Comparison of ENCODE assay signal across 8 mouse cellular contexts in genomic region chr3:158032106-158032505, GRCm38 (mm10). TPM values are rescaled to one million over a fixed set of nuclear protein-coding genes. Genes with fewer than 3 reads are reported as not detected.
DNase-seq lines count a peak whose midpoint lies in the region; ATAC-seq lines count a peak whose summit lies in the region.

No protein-coding gene starts in this region.

- H3K4me3 ChIP-seq in lung, embryonic 16.5 days (ENCODE audit: low read length): peak overlapping the region; percentile 99
- H3K4me3 ChIP-seq in embryonic facial prominence, embryonic 14.5 days (ENCODE audit: low read depth, low read length): peak overlapping the region; percentile 93
- H3K4me3 ChIP-seq in limb, embryonic 11.5 days (ENCODE audit: low read depth, low read length): peak overlapping the region; percentile 93

- no peaks in the 10 kb centered on the region; the same call in 1 of the 2 replicates for H3K36me3 ChIP-seq in lung, embryonic 16.5 days (ENCODE audit: control insufficient read depth, insufficient read depth, low read length)
- 0 out of 2 replicates have a peak, but pooled peaks cover 5% of the 10 kb centered on the region for H3K36me3 ChIP-seq in embryonic facial prominence, embryonic 14.5 days (ENCODE audit: control insufficient read depth, insufficient read depth, low read length)
- H3K36me3 ChIP-seq in limb, embryonic 11.5 days (ENCODE audit: control insufficient read depth, insufficient read depth, low read length): no peaks in the 10 kb centered on the region
- no peaks in the 10 kb centered on the region for H3K36me3 ChIP-seq in splenic B cell, adult 2 months (ENCODE audit: control insufficient read depth, insufficient read depth, low read length, poor library complexity, severe bottlenecking)

- peaks cover 14% of the 10 kb centered on the region for H3K4me1 ChIP-seq in lung, embryonic 16.5 days (replicated peaks; ENCODE audit: control insufficient read depth, insufficient read depth, low read length)
- H3K4me1 ChIP-seq in embryonic facial prominence, embryonic 14.5 days (ENCODE audit: control insufficient read depth, insufficient read depth, low read length): peaks cover 13% of the 10 kb centered on the region
- peaks cover 8% of the 10 kb centered on the region; the same call in 1 of the 2 replicates for H3K4me1 ChIP-seq in limb, embryonic 11.5 days (ENCODE audit: control insufficient read depth, insufficient read depth, low read length)

- 10% methylated on average over 4 of the region's 4 CpGs for WGBS in lung, embryonic 16.5 days
- 8% methylated on average over 4 of the region's 4 CpGs for WGBS in embryonic facial prominence, embryonic 14.5 days
- 10% methylated on average over 4 of the region's 4 CpGs for WGBS in limb, embryonic 11.5 days

- peak overlapping the region; percentile 80 for H3K4me2 ChIP-seq in lung, embryonic 16.5 days (ENCODE audit: low read depth, low read length)
- H3K4me2 ChIP-seq in embryonic facial prominence, embryonic 14.5 days (ENCODE audit: low read depth, low read length): peak overlapping the region; percentile 65
- H3K4me2 ChIP-seq in limb, embryonic 11.5 days (ENCODE audit: low read depth, severe bottlenecking): peak overlapping the region; percentile 81

- no peak for ATAC-seq in lung, embryonic 16.5 days (ENCODE audit: low read depth)
- ATAC-seq in embryonic facial prominence, embryonic 14.5 days (ENCODE audit: low read depth): no peak
- no peak for ATAC-seq in limb, embryonic 11.5 days (ENCODE audit: insufficient number of reproducible peaks, low FRiP score, low TSS enrichment, low read depth)
- ATAC-seq in cerebellum, adult (ENCODE audit: insufficient number of reproducible peaks, low FRiP score, low TSS enrichment): no peak

- no peak for DNase-seq in lung, adult 18-20 months
- DNase-seq in embryonic facial prominence, embryonic 14.5 days (ENCODE audit: low spot score): no peak
- DNase-seq in limb, embryonic 11.5 days (ENCODE audit: low spot score): no peak
- DNase-seq in splenic B cell, adult 2 months (ENCODE audit: low read depth, low spot score): peak; percentile 32
- DNase-seq in right cerebral cortex, adult 18-20 months: no peak
- DNase-seq in ovary, adult 18-20 months (ENCODE audit: low spot score): no peak

- peak overlapping the region; percentile 99 for H3K9ac ChIP-seq in lung, embryonic 16.5 days (ENCODE audit: low read length)
- peak overlapping the region; percentile 98 for H3K9ac ChIP-seq in embryonic facial prominence, embryonic 14.5 days (ENCODE audit: low read depth, low read length)
- peak overlapping the region; percentile 96 for H3K9ac ChIP-seq in limb, embryonic 11.5 days (ENCODE audit: low read length)

- peak overlapping the region; percentile 95 for H3K27ac ChIP-seq in lung, embryonic 16.5 days (ENCODE audit: low read length)
- H3K27ac ChIP-seq in embryonic facial prominence, embryonic 14.5 days (replicated peaks; ENCODE audit: low read depth, low read length): peak overlapping the region; percentile 96
- no peak overlapping the region; the same call in 1 of the 2 replicates for H3K27ac ChIP-seq in limb, embryonic 11.5 days (replicated peaks; ENCODE audit: low read depth, low read length)

- H3K9me3 ChIP-seq in lung, embryonic 16.5 days (ENCODE audit: control insufficient read depth, low read length): no peaks in the 10 kb centered on the region
- no peaks in the 10 kb centered on the region for H3K9me3 ChIP-seq in embryonic facial prominence, embryonic 14.5 days (ENCODE audit: control insufficient read depth, low read length)
- no peaks in the 10 kb centered on the region for H3K9me3 ChIP-seq in limb, embryonic 11.5 days (ENCODE audit: control insufficient read depth, low read length)

- H3K27me3 ChIP-seq in lung, embryonic 16.5 days (ENCODE audit: control insufficient read depth, insufficient read depth, low read depth, low read length): no peaks in the 10 kb centered on the region
- H3K27me3 ChIP-seq in embryonic facial prominence, embryonic 14.5 days (replicated peaks; ENCODE audit: control insufficient read depth, insufficient read depth, low read length): no peaks in the 10 kb centered on the region
- no peaks in the 10 kb centered on the region for H3K27me3 ChIP-seq in limb, embryonic 11.5 days (ENCODE audit: control insufficient read depth, insufficient read depth, low read length)
- no peaks in the 10 kb centered on the region for H3K27me3 ChIP-seq in splenic B cell, adult 2 months (ENCODE audit: control insufficient read depth, insufficient read depth, low read length, poor library complexity, severe bottlenecking)

RNA-seq across cellular contexts. Expression of gene Srsf11, which starts 4.3 kb away (rescaled TPM):
- 220 and 245 TPM in 2 replicates for polyA plus RNA-seq in lung, embryonic 16.5 days (2015; fragmentation: Nextera tagmentation; extraction: Ambion mirVana)
- 267 and 271 TPM in 2 replicates for polyA plus RNA-seq in embryonic facial prominence, embryonic 14.5 days (2014; fragmentation: Nextera tagmentation; extraction: Ambion mirVana)
- 361 and 379 TPM in 2 replicates for polyA plus RNA-seq in limb, embryonic 11.5 days (2014; fragmentation: Nextera tagmentation; extraction: Ambion mirVana)

RNA-seq across cellular contexts. Expression of gene Lrrc40, which starts 4.4 kb away (rescaled TPM):
- polyA plus RNA-seq in lung, embryonic 16.5 days (2015; fragmentation: Nextera tagmentation; extraction: Ambion mirVana): 47.6 and 52.2 TPM in 2 replicates
- 42.3 and 49.1 TPM in 2 replicates for polyA plus RNA-seq in embryonic facial prominence, embryonic 14.5 days (2014; fragmentation: Nextera tagmentation; extraction: Ambion mirVana)
- polyA plus RNA-seq in limb, embryonic 11.5 days (2014; fragmentation: Nextera tagmentation; extraction: Ambion mirVana): 85.8 and 88.0 TPM in 2 replicates
